Mouse (Mus musculus): ENCODE measurements around the gene Cfap97d1. TPM values are rescaled to one million over a fixed set of nuclear protein-coding genes. Genes with fewer than 3 reads are reported as not detected.

Cfap97d1 gene
- total and polyA plus RNA-seq, 3 experiments = not detected

DNA sequence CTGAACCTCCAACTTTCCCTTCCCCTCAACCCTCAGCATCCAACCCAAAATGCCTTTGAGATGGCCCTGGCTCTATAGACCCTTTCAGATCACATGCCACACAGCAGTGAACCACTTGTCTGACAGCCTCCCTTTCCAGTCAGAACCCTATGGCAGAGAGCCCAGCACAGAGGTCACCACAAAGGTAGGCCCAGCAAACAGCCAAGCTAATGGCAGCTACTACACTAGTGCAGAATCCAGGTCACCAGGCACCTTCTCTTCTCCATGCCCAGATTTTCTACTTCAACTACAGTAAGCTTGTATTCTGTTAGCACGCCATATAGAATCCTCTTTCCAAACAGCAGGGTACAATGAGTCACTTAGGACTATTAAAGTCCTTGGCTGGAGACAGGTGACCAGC is 32.1 kb downstream of the Cfap97d1 start:
- Histone ChIP-seq H3K4me1 (ENCODE audit: control insufficient read depth in 1 of 2, insufficient read depth in 2 of 2, low read length in 2 of 2) (no peaks in the 10 kb centered on the region), H3K27ac (ENCODE audit: control insufficient read depth, low read depth, low read length) (no peak overlapping the region), H3K36me3 (ENCODE audit: control insufficient read depth in 1 of 2, insufficient read depth in 2 of 2, low read length in 2 of 2) (no peaks in the 10 kb centered on the region), H3K79me2 (ENCODE audit: control insufficient read depth, insufficient read depth, low read length, poor library complexity) (no peaks in the 10 kb centered on the region), H3K27me3 (ENCODE audit: control insufficient read depth in 1 of 2, insufficient read depth in 2 of 2, low read length in 2 of 2) (no peaks in the 10 kb centered on the region), H3K9ac (ENCODE audit: control insufficient read depth, low read depth, low read length, poor library complexity, severe bottlenecking) (no peak overlapping the region), H3K4me3 (ENCODE audit: control insufficient read depth in 1 of 2, insufficient read depth in 1 of 2, low read depth in 2 of 2, low read length in 2 of 2) (no peak overlapping the region), H3K9me3 (replicated peaks; ENCODE audit: insufficient read depth, low read length) (no peaks in the 10 kb centered on the region)
- TF ChIP-seq TBP (IDR thresholded peaks at IDR 0.05; ENCODE audit: low read depth, low read length) (no peak), CHD1 (IDR thresholded peaks at IDR 0.05; ENCODE audit: low read depth, low read length) (no peak), TAL1 (IDR thresholded peaks at IDR 0.05; ENCODE audit: low read length) (no peak), JUND (IDR thresholded peaks at IDR 0.05; ENCODE audit: low read depth, low read length) (no peak), GATA1 (IDR thresholded peaks at IDR 0.05; ENCODE audit: low read depth, low read length) (no peak), MAZ (IDR thresholded peaks at IDR 0.05; ENCODE audit: low read depth, low read length) (no peak), USF2 (IDR thresholded peaks at IDR 0.05; ENCODE audit: borderline replicate concordance in 1 of 2, insufficient read depth in 1 of 2, low read depth in 1 of 2, low read length in 2 of 2) (no peak), TCF12 (IDR thresholded peaks at IDR 0.05; ENCODE audit: low read depth, low read length) (no peak), ZNF384 (IDR thresholded peaks at IDR 0.05; ENCODE audit: low read depth, low read length) (no peak), MXI1 (IDR thresholded peaks at IDR 0.05; ENCODE audit: low read depth, low read length) (no peak), ZC3H11A (IDR thresholded peaks at IDR 0.05; ENCODE audit: low read depth, low read length) (no peak), MAFK (IDR thresholded peaks at IDR 0.05; ENCODE audit: borderline replicate concordance, low read depth, low read length) (no peak), E2F4 (IDR thresholded peaks at IDR 0.05; ENCODE audit: borderline replicate concordance, low read depth, low read length) (no peak), ZMIZ1 (IDR thresholded peaks at IDR 0.05; ENCODE audit: low read depth, low read length) (no peak)
- DNase-seq (ENCODE audit: low read depth, low spot score) = no peak

DNA sequence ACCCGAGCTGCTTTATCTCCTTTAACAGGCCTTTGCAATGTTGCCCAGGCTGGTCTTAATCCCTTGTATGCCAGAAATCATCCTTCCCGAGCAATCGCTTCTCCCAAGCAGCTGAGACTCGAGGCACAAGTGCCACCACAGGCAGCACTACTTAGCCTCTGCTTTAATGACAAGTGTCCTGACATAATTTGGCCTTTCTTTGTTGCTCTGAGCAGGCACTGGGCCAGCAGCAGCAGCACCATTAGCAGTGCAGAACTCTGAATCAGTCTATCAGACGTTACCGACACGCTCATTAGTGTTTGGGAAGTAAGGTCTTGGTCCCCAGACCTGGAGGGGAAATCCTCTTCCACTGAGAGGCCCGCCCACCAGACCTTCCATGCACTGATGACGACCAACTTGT is 35.7 kb downstream of the Cfap97d1 start:
- H3K27ac ChIP-seq (ENCODE audit: control insufficient read depth, low read depth, low read length) = no peak overlapping the region
- H3K9me3 ChIP-seq (replicated peaks; ENCODE audit: insufficient read depth, low read length) = no peaks in the 10 kb centered on the region
- no peak for TF ChIP-seq E2F4 (IDR thresholded peaks at IDR 0.05; ENCODE audit: borderline replicate concordance, low read depth, low read length)
- TF ChIP-seq POLR2A (IDR thresholded peaks at IDR 0.05; ENCODE audit: control insufficient read depth in 1 of 2, insufficient read depth in 1 of 2, low read depth in 1 of 2, low read length in 2 of 2, poor library complexity in 1 of 2) = no peak
- no peak for TF ChIP-seq JUND (IDR thresholded peaks at IDR 0.05; ENCODE audit: low read depth, low read length)
- no peak for TF ChIP-seq SMC3 (IDR thresholded peaks at IDR 0.05; ENCODE audit: low read depth, low read length)
- no peak for TF ChIP-seq UBTF (IDR thresholded peaks at IDR 0.05; ENCODE audit: borderline replicate concordance, insufficient read depth, low read depth, low read length)
- TF ChIP-seq MXI1 (IDR thresholded peaks at IDR 0.05; ENCODE audit: low read depth, low read length) = no peak
- TF ChIP-seq ZKSCAN1 (IDR thresholded peaks at IDR 0.05; ENCODE audit: low read depth, low read length) = no peak
- TF ChIP-seq GABPA (IDR thresholded peaks at IDR 0.05; ENCODE audit: low read depth, low read length) = no peak
- no peak for TF ChIP-seq POLR2AphosphoS5 (IDR thresholded peaks at IDR 0.05; ENCODE audit: borderline replicate concordance, low read depth, low read length)
- no peak for TF ChIP-seq CHD2 (IDR thresholded peaks at IDR 0.05; ENCODE audit: low read length)
- no peak for TF ChIP-seq CHD1 (IDR thresholded peaks at IDR 0.05; ENCODE audit: low read depth, low read length)
- TF ChIP-seq TBP (IDR thresholded peaks at IDR 0.05; ENCODE audit: low read depth, low read length) = no peak
- TF ChIP-seq MEF2A (IDR thresholded peaks at IDR 0.05; ENCODE audit: extremely low read depth, insufficient replicate concordance, low read depth, low read length, poor library complexity, severe bottlenecking) = no peak
- TF ChIP-seq ZNF384 (IDR thresholded peaks at IDR 0.05; ENCODE audit: low read depth, low read length) = no peak
- no peak for DNase-seq (ENCODE audit: low read depth, low spot score)
- H3K4me1 ChIP-seq (ENCODE audit: control insufficient read depth in 1 of 2, insufficient read depth in 2 of 2, low read length in 2 of 2) = no peaks in the 10 kb centered on the region
- no peaks in the 10 kb centered on the region for H3K27me3 ChIP-seq (ENCODE audit: control insufficient read depth in 1 of 2, insufficient read depth in 2 of 2, low read length in 2 of 2)
- no peak overlapping the region for H3K9ac ChIP-seq (ENCODE audit: control insufficient read depth, low read depth, low read length, poor library complexity, severe bottlenecking)
- no peak overlapping the region for H3K4me3 ChIP-seq (ENCODE audit: control insufficient read depth in 1 of 2, insufficient read depth in 1 of 2, low read depth in 2 of 2, low read length in 2 of 2)
- no peaks in the 10 kb centered on the region for H3K36me3 ChIP-seq (ENCODE audit: control insufficient read depth in 1 of 2, insufficient read depth in 2 of 2, low read length in 2 of 2)
- no peaks in the 10 kb centered on the region for H3K79me2 ChIP-seq (ENCODE audit: control insufficient read depth, insufficient read depth, low read length, poor library complexity)
